Mouse (Mus musculus) midbrain, postnatal 0 days (tissue): ENCODE results near the gene Emg1. TPM values are rescaled to one million over a fixed set of nuclear protein-coding genes. Genes with fewer than 3 reads are reported as not detected.

ENCODE experiments used
- ATAC-seq: fragments of 200-750 bp; cut with Nextera tagmentation; 2 replicates; pipeline ENCODE4 v1.8.0; 2017; ENCODE audit warnings: moderate number of reproducible peaks, mild to moderate bottlenecking, moderate TSS enrichment, moderate library complexity; ENCODE audit not compliant: low FRiP score
- DNase-seq: peaks from one replicate; pipeline ENCODE4 v3.0.0-alpha.2; 2015; ENCODE audit warnings: low spot score
- H3K27ac ChIP-seq: fragments of 300-500 bp; sonication (generic); 2 replicates; pipeline ENCODE4 v1.5.1; 2014; ENCODE audit warnings: low read depth, mild to moderate bottlenecking, low read length, mixed read lengths
- H3K27me3 ChIP-seq: fragments of 300-500 bp; sonication (generic); 2 replicates; pipeline ENCODE4 v1.6.1; 2014; ENCODE audit warnings: low read length, control low read depth, mixed read lengths; ENCODE audit not compliant: insufficient read depth
- H3K36me3 ChIP-seq: fragments of 300-500 bp; sonication (generic); 2 replicates; pipeline ENCODE4 v1.6.1; 2014; ENCODE audit warnings: low read length, control low read depth, mixed read lengths; ENCODE audit not compliant: insufficient read depth
- H3K4me1 ChIP-seq: fragments of 300-500 bp; sonication (generic); 2 replicates; pipeline ENCODE4 v1.6.1; 2014; ENCODE audit warnings: mild to moderate bottlenecking, control low read depth, antibody characterized with exemption, low read length, mixed read lengths; ENCODE audit not compliant: insufficient read depth
- H3K4me2 ChIP-seq: fragments of 300-500 bp; sonication (generic); 2 replicates; pipeline ENCODE4 v1.6.1; 2014; ENCODE audit warnings: low read depth, mild to moderate bottlenecking, low read length, mixed read lengths; ENCODE audit not compliant: poor library complexity, severe bottlenecking
- H3K4me3 ChIP-seq: fragments of 300-500 bp; sonication (generic); 2 replicates; pipeline ENCODE4 v1.5.1; 2014; ENCODE audit warnings: low read depth, mild to moderate bottlenecking, low read length, moderate library complexity
- H3K9ac ChIP-seq: fragments of 300-500 bp; sonication (generic); replicated peaks from 2 replicates; pipeline ENCODE4 v1.6.1; 2014; ENCODE audit warnings: mild to moderate bottlenecking, low read length, moderate library complexity, mixed read lengths; ENCODE audit not compliant: poor library complexity, severe bottlenecking
- H3K9me3 ChIP-seq: fragments of 300-500 bp; sonication (generic); 2 replicates; pipeline ENCODE4 v1.6.1; 2016; ENCODE audit warnings: low read length, control low read depth
- CTCF ChIP-seq: IDR thresholded peaks from 2 replicates; pipeline ENCODE4 v1.5.1; 2016; ENCODE audit warnings: antibody characterized with exemption, mild to moderate bottlenecking
- WGBS: fragments of 180-500 bp; shearing (Covaris S2); extraction: QIAGEN DNeasy Blood & Tissue Kit; methylation state at CpG from one replicate; pipeline ENCODE4 v1.1.7; 2014; 5-methylcytosine and 5-hydroxymethylcytosine counted together
- polyA plus RNA-seq: library from polyadenylated mRNA; unstranded; fragments of >200 nt; fragmentation: Nextera tagmentation; extraction: Ambion mirVana; gene quantifications from 2 replicates; pipeline ENCODE4 v1.2.1, GENCODE M21; 2015
- total RNA-seq: library from RNA; depleted of rRNA; stranded (reverse); fragments of >200 nt; gene quantifications from 2 replicates; pipeline ENCODE4 v1.2.3, GENCODE M21; 2014

Gene Emg1
- total and polyA plus RNA-seq, 2 experiments from 2014 or later, result 89.8 to 99.9 TPM

- DNase-seq (no peak), ATAC-seq (no peak)
- no peak overlapping the region for H3K4me2 ChIP-seq
- no peak for TF ChIP-seq CTCF
- H3K27me3 ChIP-seq, result no peaks in the 10 kb centered on the region
- no peak overlapping the region for H3K9ac ChIP-seq
- no peaks in the 10 kb centered on the region for H3K36me3 ChIP-seq
- 84% methylated on average over 8 of the region's 8 CpGs for WGBS
- no peaks in the 10 kb centered on the region for H3K4me1 ChIP-seq
- H3K9me3 ChIP-seq, result no peaks in the 10 kb centered on the region
- H3K27ac ChIP-seq, result no peak overlapping the region
- no peak overlapping the region for H3K4me3 ChIP-seq
Measured at GRCm38 (mm10) chr6:124729850-124730705, 18.1 kb upstream of the Emg1 start.

GRCm38 (mm10) chr6:124728621-124729020 lies 16.6 kb upstream of the Emg1 start:
- 91% methylated on average over 10 of the region's 10 CpGs for WGBS
- H3K9me3 ChIP-seq, result no peaks in the 10 kb centered on the region
- no peaks in the 10 kb centered on the region for H3K27me3 ChIP-seq
- no peak for ATAC-seq
- H3K27ac ChIP-seq, result no peak overlapping the region
- H3K9ac ChIP-seq, result no peak overlapping the region
- H3K4me2 ChIP-seq, result no peak overlapping the region
- no peaks in the 10 kb centered on the region for H3K4me1 ChIP-seq
- H3K4me3 ChIP-seq, result no peak overlapping the region
- DNase-seq, result no peak
- no peak for TF ChIP-seq CTCF
- no peaks in the 10 kb centered on the region for H3K36me3 ChIP-seq

GRCm38 (mm10) chr6:124724472-124724871 lies 12.5 kb upstream of the Emg1 start:
- 88% methylated on average over 10 of the region's 10 CpGs for WGBS
- DNase-seq, result no peak

GRCm38 (mm10) chr6:124723541-124723940 lies 11.6 kb upstream of the Emg1 start:
- no peak for TF ChIP-seq CTCF
- DNase-seq (no peak), ATAC-seq (no peak)
- 80% methylated on average over 8 of the region's 8 CpGs for WGBS
- Histone ChIP-seq H3K4me1 (no peaks in the 10 kb centered on the region), H3K9me3 (no peaks in the 10 kb centered on the region), H3K4me2 (no peak overlapping the region), H3K36me3 (no peaks in the 10 kb centered on the region), H3K4me3 (no peak overlapping the region), H3K9ac (no peak overlapping the region), H3K27ac (no peak overlapping the region), H3K27me3 (no peaks in the 10 kb centered on the region)

More at GRCm38 (mm10) chr6:124724472-124724871, 12.5 kb upstream of the Emg1 start:
- no peaks in the 10 kb centered on the region for H3K27me3 ChIP-seq
- no peak overlapping the region for H3K4me3 ChIP-seq
- no peak overlapping the region for H3K4me2 ChIP-seq
- no peak for TF ChIP-seq CTCF
- no peaks in the 10 kb centered on the region for H3K4me1 ChIP-seq
- no peaks in the 10 kb centered on the region for H3K9me3 ChIP-seq
- no peak overlapping the region for H3K27ac ChIP-seq
- no peak overlapping the region for H3K9ac ChIP-seq
- no peaks in the 10 kb centered on the region for H3K36me3 ChIP-seq
- no peak for ATAC-seq

GRCm38 (mm10) chr6:124722876-124723473 lies 11.0 kb upstream of the Emg1 start:
- no peak overlapping the region for H3K4me3 ChIP-seq

GRCm38 (mm10) chr6:124720904-124721303 lies 8.9 kb upstream of the Emg1 start:
- DNase-seq (no peak), ATAC-seq (no peak)
- Histone ChIP-seq H3K27me3 (no peaks in the 10 kb centered on the region), H3K9me3 (no peaks in the 10 kb centered on the region), H3K4me2 (no peak overlapping the region), H3K27ac (no peak overlapping the region), H3K4me3 (no peak overlapping the region), H3K36me3 (peaks cover 8% of the 10 kb centered on the region), H3K4me1 (no peaks in the 10 kb centered on the region), H3K9ac (0 out of 2 replicates have a peak overlapping the region, but pooled peaks have one; percentile 8)
- WGBS, result 75% methylated on average over 11 of the region's 11 CpGs
- no peak for TF ChIP-seq CTCF

More at GRCm38 (mm10) chr6:124722876-124723473, 11.0 kb upstream of the Emg1 start:
- no peak overlapping the region for H3K27ac ChIP-seq
- 80% methylated on average over 6 of the region's 6 CpGs for WGBS
- H3K9me3 ChIP-seq, result no peaks in the 10 kb centered on the region
- H3K9ac ChIP-seq, result no peak overlapping the region
- no peaks in the 10 kb centered on the region for H3K27me3 ChIP-seq
- no peaks in the 10 kb centered on the region for H3K4me1 ChIP-seq
- no peak for TF ChIP-seq CTCF
- ATAC-seq (no peak), DNase-seq (no peak)
- H3K4me2 ChIP-seq, result no peak overlapping the region
- H3K36me3 ChIP-seq, result no peaks in the 10 kb centered on the region
